Mouse (Mus musculus): ENCODE measurements around the gene Retreg3.
"Not testable (repeated sequence)": the region's sequence is repeated elsewhere in the genome, so short reads cannot be mapped to it uniquely, and the experiment has no call there.

- TF ChIP-seq CTCF (IDR thresholded peaks at IDR 0.05; ENCODE audit: low read depth, low read length); POLR2A (IDR thresholded peaks at IDR 0.05; ENCODE audit: extremely low read depth, insufficient read depth, low read length): not testable (repeated sequence)
Observed at GRCm38 (mm10) chr11:101124494-101124893, 4.8 kb upstream of the Retreg3 start.
